Mouse (Mus musculus) megakaryocyte, embryonic 14.5 days (primary cell): ENCODE data around the gene Olfr1469. TPM values are rescaled to one million over a fixed set of nuclear protein-coding genes. Genes with fewer than 3 reads are reported as not detected.
"Not testable (repeated sequence)": the region's sequence is repeated elsewhere in the genome, so short reads cannot be mapped to it uniquely, and the experiment has no call there.

Experiments
- H3K27me3 ChIP-seq: replicated peaks from 2 replicates; pipeline ENCODE3; 2012; ENCODE audit warnings: inconsistent platforms
- H3K36me3 ChIP-seq: replicated peaks from 2 replicates; pipeline ENCODE3; 2012; ENCODE audit warnings: low read length, inconsistent platforms, mixed read lengths
- H3K4me1 ChIP-seq: 2 replicates; pipeline ENCODE4 v1.6.1; 2012; ENCODE audit warnings: inconsistent platforms
- H3K4me3 ChIP-seq: replicated peaks from 2 replicates; pipeline ENCODE3; 2012; ENCODE audit warnings: moderate library complexity, mild to moderate bottlenecking, inconsistent platforms
- H3K9me3 ChIP-seq: 2 replicates; pipeline ENCODE4 v1.6.1; 2012; ENCODE audit warnings: inconsistent platforms
- FLI1 ChIP-seq: IDR thresholded peaks from 2 replicates; pipeline ENCODE4 v1.6.1; 2012; ENCODE audit warnings: low read length, inconsistent platforms, mixed read lengths
- GATA1 ChIP-seq: IDR thresholded peaks from 3 replicates; pipeline ENCODE4 v1.6.1; 2012; ENCODE audit warnings: mixed read lengths, low read length, inconsistent platforms, borderline replicate concordance
- polyA plus RNA-seq: library from polyadenylated mRNA; stranded (reverse); fragments of >175 nt; gene quantifications from 2 replicates; pipeline ENCODE4 v1.2.3, GENCODE M21; 2012; ENCODE audit warnings: low replicate concordance; ENCODE audit not compliant: insufficient read depth

The Olfr1469 gene
- not detected in 2 replicates for polyA plus RNA-seq

DNA sequence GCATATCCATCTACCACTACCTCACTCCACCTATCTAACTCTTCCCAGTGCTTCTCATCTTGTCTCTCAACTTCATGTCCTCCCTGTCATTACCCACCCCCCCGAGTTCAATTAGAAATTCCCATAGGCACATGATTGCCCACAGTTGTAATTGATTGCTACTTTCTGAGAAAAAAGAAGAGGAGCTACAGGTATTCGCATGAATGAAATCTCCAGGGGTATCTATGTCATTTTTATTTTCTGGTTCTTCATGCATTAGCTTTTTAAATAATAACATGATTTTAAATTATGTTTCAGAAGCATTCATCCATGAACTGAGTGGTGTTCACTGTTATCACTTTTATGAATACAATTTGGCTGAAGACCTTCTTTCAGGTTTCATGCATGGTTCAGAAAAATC, at the start of gene Olfr1469:
Gene Olfr1469, plus strand, starts transcription at position 301 of the 400 bp plus-strand sequence.
- TF ChIP-seq FLI1: no peak
- no peak for TF ChIP-seq GATA1
- H3K4me1 ChIP-seq: no peaks in the 10 kb centered on the region
- no peak within 1 kb of the TSS for H3K4me3 ChIP-seq
- peaks cover 4% of the 10 kb centered on the region; the same call in 1 of the 2 replicates for H3K9me3 ChIP-seq
- no peaks in the 10 kb centered on the region for H3K27me3 ChIP-seq
- no peaks in the 10 kb centered on the region for H3K36me3 ChIP-seq

DNA sequence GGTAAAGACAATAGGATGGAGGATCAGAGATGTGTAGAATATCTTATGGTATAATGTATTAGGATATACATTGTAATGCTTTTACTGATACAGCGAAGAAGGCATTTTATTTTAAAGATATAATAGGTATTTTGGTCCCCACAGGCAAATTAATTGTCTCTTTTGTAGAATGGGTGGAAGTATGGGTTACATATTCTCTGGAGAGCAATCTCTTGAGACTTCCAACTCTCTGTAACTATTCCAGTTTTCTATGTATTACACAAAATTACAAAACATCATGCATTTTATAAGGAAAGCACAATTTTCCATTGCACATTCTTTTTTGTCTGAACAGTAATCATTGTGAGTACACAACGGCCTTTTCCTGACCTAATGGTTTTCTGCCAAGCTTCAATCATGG, 45.7 kb upstream of the Olfr1469 start, which contains the start of gene Olfr1467:
Gene Olfr1467, plus strand, starts transcription at position 301 of the 400 bp plus-strand sequence.
- Histone ChIP-seq H3K36me3 (no peaks in the 10 kb centered on the region), H3K27me3 (no peaks in the 10 kb centered on the region), H3K4me1 (no peaks in the 10 kb centered on the region), H3K4me3 (no peak within 1 kb of the TSS), H3K9me3 (peaks cover 7% of the 10 kb centered on the region)
- TF ChIP-seq FLI1 (no peak), GATA1 (no peak)

DNA sequence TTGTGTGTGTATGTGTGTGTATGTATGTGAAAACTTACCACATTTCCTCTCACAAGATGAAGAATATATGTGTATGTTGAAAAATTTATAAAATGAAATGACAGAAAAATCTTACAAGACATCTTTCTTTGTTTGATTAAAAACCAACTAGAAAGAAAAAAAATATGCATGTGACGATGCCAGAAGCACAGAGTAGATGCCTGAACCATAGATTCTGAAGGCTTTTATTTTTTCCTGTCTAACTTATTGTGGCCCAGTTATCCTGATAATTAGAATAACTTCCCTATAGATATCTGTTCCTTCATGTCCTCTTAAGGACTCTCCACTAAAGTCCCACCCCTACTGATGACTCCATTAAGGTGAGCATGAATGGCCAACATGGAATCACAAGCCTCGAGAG, 35.5 kb downstream of the Olfr1469 start, which contains the start of gene Olfr1471:
Gene Olfr1471, plus strand, starts transcription at position 301 of the 400 bp plus-strand sequence.
- not testable (repeated sequence) for H3K36me3 ChIP-seq, H3K9me3 ChIP-seq, H3K27me3 ChIP-seq, H3K4me1 ChIP-seq, H3K4me3 ChIP-seq

DNA sequence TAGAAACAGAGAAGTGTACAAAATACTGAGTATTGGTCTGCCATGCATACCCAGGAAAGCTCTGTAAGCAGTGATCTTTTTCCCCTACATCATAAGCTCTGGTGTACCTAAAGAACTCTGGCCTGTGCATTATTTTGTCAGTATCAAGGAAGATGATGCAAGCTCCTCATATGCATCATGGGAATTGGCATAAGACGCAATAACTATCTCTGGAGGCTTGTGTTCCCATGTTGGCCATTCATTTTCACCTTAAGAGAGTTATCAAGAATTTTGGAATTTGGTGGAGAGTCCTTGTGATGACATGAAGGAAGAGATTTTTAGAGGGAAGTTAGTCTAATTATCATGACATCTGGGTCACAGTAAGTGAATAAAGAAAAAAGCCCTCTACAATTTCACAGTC, 48.3 kb downstream of the Olfr1469 start, which contains the start of gene Olfr1472:
Gene Olfr1472, minus strand, starts transcription at position 101 of the 400 bp plus-strand sequence.
- Histone ChIP-seq H3K36me3 (no peaks in the 10 kb centered on the region), H3K4me1 (no peaks in the 10 kb centered on the region), H3K4me3 (no peak within 1 kb of the TSS), H3K9me3 (peaks cover 14% of the 10 kb centered on the region), H3K27me3 (no peaks in the 10 kb centered on the region)
- TF ChIP-seq FLI1: no peak
- TF ChIP-seq GATA1: no peak

Other genes starting within 250 kb of the Olfr1469 start
- gene Olfr1461, start 244.8 kb upstream of the Olfr1469 start, polyA plus RNA-seq: not detected in 2 replicates
- gene Olfr1462, start 222.1 kb upstream of the Olfr1469 start, polyA plus RNA-seq: not detected in 2 replicates
- gene Olfr1463, start 176.5 kb upstream of the Olfr1469 start, polyA plus RNA-seq: not detected in 2 replicates
- gene Olfr1465, start 92.3 kb upstream of the Olfr1469 start, polyA plus RNA-seq: not detected in 2 replicates
- not detected in 2 replicates for gene Olfr1466, start 69.0 kb upstream of the Olfr1469 start, polyA plus RNA-seq
- not detected in 2 replicates for gene Olfr1467, start 45.6 kb upstream of the Olfr1469 start, polyA plus RNA-seq
- gene Olfr1471, start 35.6 kb downstream of the Olfr1469 start, polyA plus RNA-seq: not detected in 2 replicates
- not detected in 2 replicates for gene Olfr1472, start 48.2 kb downstream of the Olfr1469 start, polyA plus RNA-seq
- gene Olfr1474, start 61.7 kb downstream of the Olfr1469 start, polyA plus RNA-seq: not detected in 2 replicates
- not detected in 2 replicates for gene Olfr1475, start 72.3 kb downstream of the Olfr1469 start, polyA plus RNA-seq
- gene Olfr1477, start 92.7 kb downstream of the Olfr1469 start, polyA plus RNA-seq: not detected in 2 replicates
- gene Olfr1480, start 120.1 kb downstream of the Olfr1469 start, polyA plus RNA-seq: not detected in 2 replicates
- gene Olfr1484, start 175.7 kb downstream of the Olfr1469 start, polyA plus RNA-seq: not detected in 2 replicates
- gene Olfr1487, start 209.5 kb downstream of the Olfr1469 start, polyA plus RNA-seq: not detected in 2 replicates
- gene Olfr1489, start 223.8 kb downstream of the Olfr1469 start, polyA plus RNA-seq: not detected in 2 replicates
- not detected in 2 replicates for gene Olfr1490, start 243.2 kb downstream of the Olfr1469 start, polyA plus RNA-seq